Mouse (Mus musculus): ENCODE results near the gene Klra8. TPM values are rescaled to one million over a fixed set of nuclear protein-coding genes. Genes with fewer than 3 reads are reported as not detected.
"Not testable (repeated sequence)": the region's sequence is repeated elsewhere in the genome, so short reads cannot be mapped to it uniquely, and the experiment has no call there.

Klra8 gene
- 0.94 TPM in 1 of 2 replicates, not detected in the other for total RNA-seq (2017)

DNA sequence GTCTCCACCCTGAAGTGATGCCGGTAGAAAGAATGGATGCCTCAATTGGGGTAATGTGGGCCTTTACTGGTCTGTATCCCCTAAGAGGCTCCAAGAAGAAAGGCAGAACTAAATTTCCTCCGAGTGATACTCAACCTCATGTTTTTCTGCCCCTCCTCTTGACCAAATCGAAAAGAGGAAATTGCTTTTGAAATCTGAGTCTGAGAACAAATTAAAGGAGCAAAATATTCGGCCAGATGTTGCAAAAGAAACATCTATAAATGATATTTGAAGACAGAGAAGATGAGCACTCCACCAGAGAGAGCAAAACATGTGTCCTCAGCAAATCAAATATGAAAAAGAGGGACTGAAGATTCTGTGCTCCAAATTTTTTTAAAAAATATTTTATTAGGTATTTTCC lies at the start of gene Klra8:
Gene Klra8, minus strand, starts transcription at position 101 of the 400 bp plus-strand sequence.
- not testable (repeated sequence) for ATAC-seq (replicated peaks in 1 of 2; ENCODE audit: insufficient read depth in 1 of 2, low FRiP score in 2 of 2, low TSS enrichment in 1 of 2, low read depth in 1 of 2, poor library complexity in 2 of 2, severe bottlenecking in 2 of 2)

DNA sequence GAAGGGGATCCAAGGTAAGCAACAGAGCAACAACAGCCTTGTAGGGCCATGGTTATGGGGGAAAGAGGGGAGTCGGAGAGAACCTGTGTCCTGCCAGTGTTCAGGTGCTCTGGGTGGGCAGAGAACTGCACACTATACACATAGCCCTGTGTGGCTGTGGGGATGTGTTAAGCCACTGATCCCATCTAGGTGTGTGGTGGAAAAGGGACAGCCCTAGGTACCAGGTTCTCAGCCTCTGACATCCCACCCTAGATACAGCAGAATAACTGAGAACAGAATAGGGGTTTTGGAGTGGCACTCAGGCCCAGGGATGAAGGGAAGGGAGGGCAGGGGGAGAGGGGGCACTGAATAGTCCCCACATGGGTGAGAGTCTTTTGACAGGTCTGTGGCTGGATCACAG lies 19.2 kb downstream of the Klra8 start:
- ATAC-seq (replicated peaks in 1 of 2; ENCODE audit: insufficient read depth in 1 of 2, low FRiP score in 2 of 2, low TSS enrichment in 1 of 2, low read depth in 1 of 2, poor library complexity in 2 of 2, severe bottlenecking in 2 of 2): no peak

DNA sequence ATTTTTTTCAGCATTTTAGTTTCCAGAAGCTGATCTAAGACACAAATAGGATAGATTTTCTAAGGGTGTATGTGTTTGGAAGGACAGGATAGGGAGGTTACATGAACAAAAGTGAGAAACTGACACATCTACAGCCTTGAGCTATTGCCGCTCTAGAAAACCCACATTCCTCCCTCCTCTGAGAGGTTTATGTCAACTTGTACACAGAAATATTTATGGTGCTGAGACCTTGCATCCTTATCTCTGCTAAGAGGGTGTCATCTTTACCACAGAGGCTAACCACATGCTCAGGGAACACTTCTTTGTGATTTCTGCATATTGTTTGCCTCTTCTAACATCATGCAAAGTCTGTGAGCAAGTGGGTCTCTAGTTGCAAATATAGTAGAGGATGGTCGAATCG lies 27.0 kb downstream of the Klra8 start:
- ATAC-seq (replicated peaks in 1 of 2; ENCODE audit: insufficient read depth in 1 of 2, low FRiP score in 2 of 2, low TSS enrichment in 1 of 2, low read depth in 1 of 2, poor library complexity in 2 of 2, severe bottlenecking in 2 of 2): not testable (repeated sequence)

DNA sequence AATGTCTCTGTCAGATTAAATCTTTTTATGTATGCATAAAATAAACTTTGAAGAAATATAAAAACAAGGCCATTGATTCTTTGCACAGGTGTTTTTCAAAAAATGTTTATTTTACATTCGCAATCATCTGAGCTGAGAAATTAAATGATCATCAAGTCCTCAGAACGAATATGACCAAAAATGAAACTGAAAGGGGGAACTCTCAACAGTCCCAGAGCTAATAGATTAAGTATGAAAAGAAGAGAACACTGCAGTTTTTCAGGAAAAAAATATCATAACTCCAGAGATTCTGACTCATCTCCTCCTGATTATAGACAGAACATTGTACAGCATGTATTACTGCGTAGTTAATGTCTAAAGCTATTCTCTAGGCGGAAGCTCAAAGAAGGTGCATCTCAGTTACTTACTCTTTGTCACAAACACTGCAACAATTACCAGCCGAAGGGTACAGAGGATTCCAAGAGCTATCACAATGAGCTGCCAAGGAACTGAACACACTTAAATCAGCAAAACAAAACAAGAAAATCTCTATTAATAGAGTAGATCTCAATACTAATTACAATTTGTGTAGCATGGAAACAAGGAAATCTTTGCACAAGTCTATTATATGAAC lies 37.3 kb downstream of the Klra8 start:
- peak in 1 of 2 experiments; percentile 75; a peak in 2 of 4 replicates for ATAC-seq (replicated peaks in 1 of 2; ENCODE audit: insufficient read depth in 1 of 2, low FRiP score in 2 of 2, low TSS enrichment in 1 of 2, low read depth in 1 of 2, poor library complexity in 2 of 2, severe bottlenecking in 2 of 2)

DNA sequence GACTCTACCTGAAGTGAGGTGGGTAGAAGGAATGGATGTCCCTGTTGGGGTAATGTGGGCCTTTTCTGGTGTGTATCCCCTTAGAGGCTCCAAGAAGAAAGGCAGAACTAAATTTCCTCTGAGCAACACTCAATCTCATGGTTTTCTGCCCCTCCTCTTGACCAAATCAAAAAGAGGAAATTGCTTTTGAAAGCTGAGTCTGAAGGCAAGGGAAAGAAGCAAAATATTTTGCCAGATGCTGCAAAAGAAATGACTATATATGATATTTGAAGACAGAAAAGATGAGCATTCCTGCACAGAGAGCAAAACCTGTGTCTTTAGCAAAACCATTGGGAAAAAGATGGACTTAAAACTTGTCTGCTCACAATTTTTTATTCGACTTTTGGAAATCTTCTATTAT lies 62.5 kb downstream of the Klra8 start, which contains the start of gene Klra4:
Gene Klra4, minus strand, starts transcription at position 101 of the 400 bp plus-strand sequence.
- ATAC-seq (replicated peaks in 1 of 2; ENCODE audit: insufficient read depth in 1 of 2, low FRiP score in 2 of 2, low TSS enrichment in 1 of 2, low read depth in 1 of 2, poor library complexity in 2 of 2, severe bottlenecking in 2 of 2): not testable (repeated sequence)

Other genes starting within 250 kb of the Klra8 start
- gene Klra5, start 212.2 kb downstream of the Klra8 start, total RNA-seq (2017): 2.1 TPM in 1 of 2 replicates, not detected in the other
- gene Klra6, start 102.9 kb downstream of the Klra8 start, total RNA-seq (2017): not detected in 2 replicates
- gene Klra4, start 62.6 kb downstream of the Klra8 start, total RNA-seq (2017): not detected in 2 replicates
- gene Klra9, start 63.2 kb upstream of the Klra8 start, total RNA-seq (2017): 1.4 TPM in 1 of 2 replicates, not detected in the other
- gene Klra7, start 103.4 kb upstream of the Klra8 start, total RNA-seq (2017): 0.74 TPM in 1 of 2 replicates, not detected in the other
- gene Klra10, start 152.0 kb upstream of the Klra8 start, total RNA-seq (2017): not detected in 2 replicates
- 0.31 TPM in 1 of 2 replicates, not detected in the other for gene Klra3, start 207.7 kb upstream of the Klra8 start, total RNA-seq (2017)

Measured in hematopoietic stem cell, adult 5-6 weeks (primary cell).